Mouse (Mus musculus) right cerebral cortex, postnatal 14 days (tissue): ENCODE measurements around the gene Nat9.
A peak's percentile ranks its signal among the peaks of the same experiment; 100 is the strongest.

ENCODE experiments used
- DNase-seq: peaks from one replicate; pipeline ENCODE4 v3.0.0; 2022

The Nat9 gene

GRCm38 (mm10) chr11:115212116-115212515, 24.5 kb upstream of the Nat9 start:
- peak; percentile 47 for DNase-seq

DNA sequence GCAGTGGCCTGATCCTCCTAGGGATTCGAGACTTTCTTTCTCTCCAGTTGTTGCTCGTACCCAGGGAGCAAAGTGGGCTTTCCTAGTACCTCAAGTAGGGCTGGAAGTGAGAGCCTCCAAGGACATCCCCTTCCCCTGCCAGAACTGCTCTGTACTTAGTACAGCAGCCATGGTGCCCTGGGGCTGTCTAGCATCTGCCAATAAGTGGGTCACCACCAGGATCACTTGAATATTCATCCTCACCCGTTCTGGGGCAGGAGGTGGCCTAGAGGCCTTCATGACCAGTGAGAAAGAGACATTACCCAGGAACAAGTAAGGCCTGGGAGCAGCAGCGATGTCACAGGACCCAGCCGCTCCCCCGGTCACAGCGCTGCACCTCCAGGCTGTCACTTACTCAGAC, 22.3 kb upstream of the Nat9 start:
- no peak for DNase-seq

DNA sequence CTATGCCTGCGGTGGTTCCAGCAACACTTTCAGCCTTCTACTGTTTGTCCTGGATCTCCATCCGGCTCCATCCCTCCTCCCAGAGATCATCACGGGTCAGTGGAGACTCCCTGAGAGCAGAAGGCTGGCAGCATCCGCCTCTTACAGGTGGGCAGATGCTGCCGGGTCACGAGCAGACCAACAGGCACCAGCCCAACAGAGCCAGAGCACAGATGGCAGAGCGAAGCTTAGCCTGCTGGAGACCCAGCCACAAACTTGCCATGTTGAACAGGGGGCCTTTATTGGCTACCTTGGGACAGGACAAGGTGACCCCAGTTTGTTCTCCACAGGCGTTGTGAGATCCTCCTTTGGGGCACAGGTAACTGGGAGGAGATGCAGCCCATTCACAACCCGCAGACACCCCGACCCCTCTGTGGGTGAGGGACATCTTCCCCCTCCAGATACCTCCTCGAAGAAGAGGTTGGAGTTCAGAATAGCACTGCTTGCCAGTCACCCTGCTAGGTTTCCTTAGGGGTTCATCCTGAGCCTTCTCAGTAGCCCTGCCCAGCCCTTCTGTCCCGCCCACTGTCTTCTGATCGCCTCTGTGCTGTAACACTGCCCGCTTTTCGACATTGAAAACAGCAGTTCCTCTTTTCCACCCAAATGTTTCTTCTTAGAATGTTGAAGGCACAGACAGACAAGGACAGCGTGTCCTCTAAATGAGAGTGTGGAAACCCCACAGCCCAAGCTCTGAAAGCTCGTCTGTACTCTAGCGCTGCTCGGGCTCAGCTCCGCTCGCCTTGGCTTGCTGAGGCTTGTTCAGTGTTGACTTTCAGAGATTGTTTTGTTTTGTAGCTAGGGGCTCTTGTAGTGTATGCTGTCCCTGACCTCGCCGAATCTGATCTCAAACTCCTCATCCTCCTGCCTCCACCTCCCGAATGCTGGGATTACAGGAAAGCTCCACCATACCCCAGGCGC, 21.4 kb upstream of the Nat9 start:
- no peak for DNase-seq

GRCm38 (mm10) chr11:115208126-115208525, 20.5 kb upstream of the Nat9 start:
- no peak for DNase-seq

DNA sequence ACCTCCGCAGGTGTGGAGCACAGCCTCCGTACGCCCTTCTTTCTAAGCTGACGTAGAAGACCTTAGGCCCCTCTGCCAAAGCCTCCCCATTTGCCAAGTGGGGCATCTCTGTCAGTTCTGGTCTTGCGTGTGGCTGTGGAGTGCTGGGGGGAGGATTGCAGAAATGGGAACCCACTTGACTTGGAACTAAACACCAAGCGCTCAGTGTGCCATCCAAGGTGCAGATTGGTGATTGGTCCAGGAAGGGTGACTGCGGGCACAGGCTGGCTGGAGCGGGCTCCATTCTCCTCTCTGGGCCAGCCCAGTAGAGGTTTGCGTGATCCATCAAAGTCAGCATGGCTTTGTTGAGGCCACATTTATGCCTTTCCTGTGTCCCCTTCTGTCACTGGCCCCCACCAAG, 15.1 kb upstream of the Nat9 start:
- DNase-seq = no peak

GRCm38 (mm10) chr11:115202316-115202715, 14.7 kb upstream of the Nat9 start:
- peak; percentile 88 for DNase-seq

DNA sequence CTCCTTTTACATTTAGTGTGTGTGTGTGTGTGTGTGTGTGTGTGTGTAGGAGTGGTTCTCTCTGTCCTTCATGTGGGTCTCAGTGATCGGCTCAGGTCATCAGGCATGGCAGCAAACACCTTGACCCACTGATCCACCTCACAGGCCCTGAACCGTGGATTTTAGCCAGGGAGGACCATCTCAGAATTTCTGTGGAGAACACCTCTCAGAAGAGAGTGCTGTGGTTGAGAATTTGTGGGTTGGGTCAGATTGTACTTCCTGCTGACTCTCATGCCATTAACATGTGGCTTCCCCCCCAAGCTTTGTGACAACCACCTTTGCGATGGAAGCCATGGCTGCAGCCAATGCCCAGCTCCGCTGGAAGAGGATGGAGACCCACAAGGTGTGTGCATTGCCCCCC, 12.9 kb upstream of the Nat9 start:
- no peak for DNase-seq

DNA sequence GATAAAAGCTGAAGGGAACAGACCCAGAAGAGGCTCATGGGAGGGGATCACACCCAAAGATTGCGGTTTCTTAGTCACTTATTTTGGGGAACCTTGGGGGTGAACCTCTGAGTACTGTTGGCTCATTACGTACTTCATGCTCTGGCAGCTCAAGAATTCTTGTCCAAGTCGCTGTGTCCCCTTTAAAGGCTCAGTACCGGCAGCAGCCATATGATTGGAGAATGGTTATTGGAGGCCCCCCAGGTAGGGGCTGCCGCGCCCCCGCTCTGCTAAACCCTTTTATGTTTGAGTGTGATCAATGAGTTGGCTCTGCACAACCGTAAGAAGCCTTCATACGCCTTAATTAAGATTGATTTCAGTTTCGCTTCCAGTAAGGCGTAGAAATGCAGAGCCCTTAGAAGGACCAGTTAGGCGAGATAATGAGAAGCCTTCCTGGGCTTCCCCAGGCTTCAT, 11.3 kb upstream of the Nat9 start:
- DNase-seq = no peak

DNA sequence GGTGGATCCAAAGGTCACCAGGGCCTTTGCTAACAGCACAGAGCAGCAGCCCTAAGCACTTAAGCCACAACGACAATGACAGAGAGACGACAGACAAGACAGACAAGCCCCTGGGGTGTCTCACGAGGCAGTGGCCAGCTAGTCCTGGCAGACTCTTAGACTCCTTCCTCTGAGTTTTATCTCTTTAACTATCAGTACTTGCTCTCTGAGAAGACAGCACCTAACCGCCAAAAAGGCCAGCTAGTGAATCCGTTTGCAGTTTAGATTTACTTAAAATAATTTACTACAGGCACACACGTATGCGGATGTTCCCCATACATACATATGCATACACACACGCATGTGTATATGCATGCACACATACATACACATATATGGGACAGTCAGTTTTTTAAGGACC, 9.9 kb upstream of the Nat9 start:
- no peak for DNase-seq

GRCm38 (mm10) chr11:115195933-115196332, 8.3 kb upstream of the Nat9 start:
- DNase-seq = no peak

DNA sequence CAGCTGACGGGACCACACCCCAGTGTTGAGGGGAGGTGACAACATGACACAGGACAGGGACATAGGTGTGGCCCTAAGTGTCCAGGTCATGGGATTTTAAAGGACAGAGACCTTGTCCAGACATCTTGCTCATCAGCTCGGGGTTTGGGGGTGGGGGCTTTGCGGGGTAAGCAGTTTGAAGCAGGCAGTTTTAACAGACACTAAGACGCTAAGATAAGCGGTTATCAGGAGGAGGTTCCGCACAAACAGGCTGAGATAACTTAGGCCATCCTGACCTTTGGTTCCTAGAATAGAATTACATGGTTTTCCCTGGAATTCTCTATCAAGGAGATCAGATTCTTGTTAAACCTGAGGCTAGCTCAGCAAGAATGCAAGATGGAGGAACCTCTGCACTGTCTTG, 7.0 kb upstream of the Nat9 start:
- no peak for DNase-seq

GRCm38 (mm10) chr11:115192180-115192579, 4.5 kb upstream of the Nat9 start:
- peak; percentile 63 for DNase-seq

GRCm38 (mm10) chr11:115189304-115189703, 1.6 kb upstream of the Nat9 start:
- no peak for DNase-seq

DNA sequence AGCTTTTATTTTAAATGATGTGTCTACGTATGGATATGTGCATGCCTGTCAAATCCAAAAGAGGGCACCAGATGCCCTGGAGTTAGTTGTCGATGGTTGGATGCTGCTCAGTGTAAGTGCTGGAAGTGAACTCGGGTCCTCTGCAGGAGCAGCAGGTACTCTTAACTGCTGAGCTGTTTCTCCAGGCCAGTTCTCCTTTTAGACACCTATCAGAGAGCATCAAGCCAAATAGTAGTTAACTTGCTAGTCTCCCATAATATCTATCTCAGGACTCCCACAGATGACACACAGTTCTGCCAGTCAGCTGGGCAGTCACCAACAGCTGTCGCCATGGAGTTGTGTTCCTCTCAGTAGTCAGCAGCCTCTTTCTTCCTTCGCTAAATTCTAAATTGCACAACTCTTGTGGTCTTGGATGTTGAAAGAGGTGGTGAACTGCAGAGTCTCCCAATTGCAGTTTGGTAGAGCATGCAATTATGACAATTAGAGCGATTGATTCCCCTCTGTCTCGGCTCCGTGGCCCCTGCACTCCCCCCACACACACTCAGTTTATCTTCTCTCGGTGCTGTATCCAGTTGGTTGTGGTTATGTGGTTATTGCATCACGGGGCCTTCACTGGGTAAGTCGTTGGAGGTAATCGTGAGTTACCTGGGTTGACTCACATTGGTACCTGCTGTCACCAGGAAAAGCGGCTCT, 1.0 kb upstream of the Nat9 start:
- no peak for DNase-seq

- peak; percentile 100 for DNase-seq
Measured at GRCm38 (mm10) chr11:115187224-115187639, 427 bp downstream of the Nat9 start, which contains the start of gene Tmem104. Gene Tmem104, plus strand, starts transcription at chr11:115187487.

GRCm38 (mm10) chr11:115184973-115185372, 2.7 kb downstream of the Nat9 start:
- DNase-seq = no peak

DNA sequence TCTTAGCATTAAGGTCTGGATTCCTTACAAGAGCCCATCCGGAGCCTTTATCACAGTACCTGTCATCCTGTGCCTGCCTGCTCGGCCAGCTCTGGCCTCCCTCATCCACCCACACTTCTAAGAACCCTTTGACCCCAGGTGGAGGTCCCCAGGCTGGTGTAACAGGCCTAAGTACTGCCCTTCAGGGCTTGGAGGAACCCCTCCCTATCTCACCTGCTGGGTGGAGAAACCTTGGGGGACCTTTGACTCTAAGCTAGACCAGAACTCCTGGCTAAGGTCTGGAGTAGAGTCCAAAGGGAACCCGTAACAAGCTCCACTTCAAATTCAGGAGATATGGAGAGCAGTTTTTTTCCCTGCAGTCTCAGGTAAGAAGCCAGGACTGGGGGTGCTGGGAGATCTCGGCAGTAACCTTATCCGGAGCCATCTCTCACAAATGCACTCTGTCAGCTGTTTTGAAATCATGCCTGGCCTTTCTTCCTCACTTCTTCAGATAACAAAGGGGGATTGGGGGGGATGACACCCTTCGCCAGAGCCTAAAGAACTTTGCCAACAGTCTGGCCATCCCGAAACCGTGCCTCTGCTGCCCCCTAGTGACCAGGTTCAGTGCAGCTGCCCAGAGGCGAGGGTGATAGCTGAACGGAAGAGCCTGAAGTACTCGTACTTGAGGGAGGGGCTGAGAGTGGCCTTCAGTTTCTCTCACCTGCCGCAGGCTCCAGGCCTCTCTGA, 5.6 kb downstream of the Nat9 start:
- peak; percentile 82 for DNase-seq

- no peak for DNase-seq
Measured at GRCm38 (mm10) chr11:115179881-115180280, 7.8 kb downstream of the Nat9 start.

DNA sequence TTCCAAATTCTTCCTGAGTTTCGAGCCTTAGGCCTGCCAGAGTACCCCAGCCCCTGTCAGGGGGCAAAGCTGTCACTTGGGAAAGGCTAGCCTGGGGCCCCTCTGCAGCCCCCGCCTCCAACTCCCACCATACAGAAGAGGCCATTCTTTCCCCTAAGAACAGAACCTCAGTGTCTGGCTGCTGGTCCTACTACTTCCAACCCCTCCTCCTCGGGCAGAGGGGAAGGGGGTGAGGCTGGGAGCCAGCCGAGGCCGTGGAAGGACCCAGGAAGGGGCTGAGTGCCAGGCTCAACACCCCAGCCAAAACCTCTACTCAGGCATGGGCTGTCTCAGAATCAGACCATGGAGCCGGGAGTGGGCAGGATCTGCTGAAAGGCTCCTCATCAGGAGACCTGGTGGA, 8.5 kb downstream of the Nat9 start:
- peak; percentile 49 for DNase-seq

- no peak for DNase-seq
Measured at GRCm38 (mm10) chr11:115178766-115179165, 8.9 kb downstream of the Nat9 start.

- DNase-seq = no peak
Measured at GRCm38 (mm10) chr11:115177559-115178195, 10.0 kb downstream of the Nat9 start.

DNA sequence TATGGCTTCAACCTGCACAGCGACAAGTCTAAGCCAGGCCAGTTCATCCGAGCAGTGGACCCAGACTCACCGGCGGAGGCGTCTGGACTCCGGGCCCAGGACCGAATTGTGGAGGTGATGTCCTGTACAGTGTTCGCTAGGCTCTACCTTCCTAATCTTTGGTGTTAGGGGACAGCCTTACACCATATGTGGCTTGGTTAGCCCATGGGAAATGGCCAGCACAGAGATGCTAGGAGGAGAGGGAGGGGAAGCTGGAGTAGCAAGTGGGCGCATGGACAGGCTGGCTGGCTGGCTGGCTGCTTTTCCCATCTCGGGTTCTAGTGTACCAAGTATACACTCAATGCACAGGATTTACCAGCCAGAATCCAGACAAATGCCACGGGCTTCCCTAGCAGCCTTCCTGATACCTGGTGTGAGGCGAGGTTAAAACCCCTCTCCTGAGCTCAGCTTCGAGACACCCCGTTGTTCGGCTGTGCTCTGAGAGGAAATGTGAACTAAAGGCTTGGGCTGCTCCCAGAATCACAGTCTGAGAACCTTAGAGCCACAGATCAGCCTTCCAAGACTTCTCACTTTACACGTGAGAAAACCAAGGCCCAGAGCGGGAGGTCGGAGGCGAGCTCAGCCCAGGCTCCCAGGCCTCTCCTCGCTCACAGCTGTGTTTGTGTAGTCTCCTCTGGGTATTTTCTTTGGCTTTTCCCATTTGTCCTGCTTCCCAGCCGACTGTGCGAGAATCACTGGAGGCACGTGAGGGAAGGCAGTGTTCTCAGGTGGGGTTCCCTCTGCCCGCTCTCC, 11.1 kb downstream of the Nat9 start:
- DNase-seq = no peak
